Mouse (Mus musculus): ENCODE results near the gene Spata31d1a. TPM values are rescaled to one million over a fixed set of nuclear protein-coding genes. Genes with fewer than 3 reads are reported as not detected.
"Not testable (repeated sequence)": the region's sequence is repeated elsewhere in the genome, so short reads cannot be mapped to it uniquely, and the experiment has no call there.

Spata31d1a gene
- polyA plus RNA-seq, 1 experiment from 2014 or later, result not detected

GRCm38 (mm10) chr13:59719475-59719874 is 9.3 kb upstream of the Spata31d1a start:
- 92% methylated on average over 1 of the region's 1 CpGs for WGBS
- Histone ChIP-seq H3K27ac (ENCODE audit: low read depth, low read length) (no peak overlapping the region), H3K4me2 (ENCODE audit: low read depth, low read length, severe bottlenecking) (no peak overlapping the region), H3K9me3 (ENCODE audit: control insufficient read depth, low read length) (no peaks in the 10 kb centered on the region), H3K36me3 (ENCODE audit: control insufficient read depth, insufficient read depth, low read length) (no peaks in the 10 kb centered on the region), H3K9ac (ENCODE audit: low read length) (no peak overlapping the region), H3K4me1 (replicated peaks; ENCODE audit: control insufficient read depth, insufficient read depth, low read length) (no peaks in the 10 kb centered on the region), H3K4me3 (ENCODE audit: low read depth, low read length) (no peak overlapping the region), H3K27me3 (ENCODE audit: control insufficient read depth, insufficient read depth, low read length) (no peaks in the 10 kb centered on the region)
- no peak for ATAC-seq (replicated peaks; ENCODE audit: low FRiP score)
- no peak for DNase-seq (ENCODE audit: low spot score)

GRCm38 (mm10) chr13:59718857-59719440 is 8.8 kb upstream of the Spata31d1a start:
- H3K36me3 ChIP-seq (ENCODE audit: control insufficient read depth, insufficient read depth, low read length); H3K4me2 ChIP-seq (ENCODE audit: low read depth, low read length, severe bottlenecking); ATAC-seq (replicated peaks; ENCODE audit: low FRiP score); H3K27me3 ChIP-seq (ENCODE audit: control insufficient read depth, insufficient read depth, low read length); H3K9me3 ChIP-seq (ENCODE audit: control insufficient read depth, low read length); H3K9ac ChIP-seq (ENCODE audit: low read length); H3K4me3 ChIP-seq (ENCODE audit: low read depth, low read length); DNase-seq (ENCODE audit: low spot score); H3K4me1 ChIP-seq (replicated peaks; ENCODE audit: control insufficient read depth, insufficient read depth, low read length); H3K27ac ChIP-seq (ENCODE audit: low read depth, low read length): not testable (repeated sequence)
- WGBS, result 49% methylated on average over 6 of the region's 6 CpGs

DNA sequence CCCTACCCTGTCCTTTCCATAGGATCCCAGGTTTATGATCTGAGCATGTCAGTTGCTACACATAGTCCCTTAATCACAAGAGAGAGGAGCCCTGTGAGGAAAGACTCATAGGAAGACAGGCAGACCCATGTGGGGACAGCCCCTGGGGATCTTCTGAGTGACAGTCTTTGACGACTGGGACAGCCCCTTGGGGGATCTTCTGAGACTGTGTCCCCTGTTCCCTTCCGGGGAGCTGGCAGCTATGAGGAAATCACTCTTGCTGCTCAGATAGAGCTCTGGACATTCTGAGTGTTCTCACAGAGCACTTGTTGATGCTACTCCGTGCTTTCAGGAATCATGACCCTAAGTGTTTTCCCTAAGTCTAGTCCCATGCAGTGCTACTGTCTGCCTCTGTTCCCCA is 3.6 kb upstream of the Spata31d1a start:
- Histone ChIP-seq H3K9me3 (ENCODE audit: control insufficient read depth, low read length) (no peaks in the 10 kb centered on the region), H3K9ac (ENCODE audit: low read length) (no peak overlapping the region), H3K4me1 (replicated peaks; ENCODE audit: control insufficient read depth, insufficient read depth, low read length) (no peaks in the 10 kb centered on the region), H3K4me2 (ENCODE audit: low read depth, low read length, severe bottlenecking) (no peak overlapping the region), H3K27me3 (ENCODE audit: control insufficient read depth, insufficient read depth, low read length) (no peaks in the 10 kb centered on the region), H3K36me3 (ENCODE audit: control insufficient read depth, insufficient read depth, low read length) (no peaks in the 10 kb centered on the region), H3K27ac (ENCODE audit: low read depth, low read length) (no peak overlapping the region), H3K4me3 (ENCODE audit: low read depth, low read length) (no peak overlapping the region)
- ATAC-seq (replicated peaks; ENCODE audit: low FRiP score) (no peak), DNase-seq (ENCODE audit: low spot score) (no peak)
- WGBS, result 49% methylated on average over 3 of the region's 3 CpGs

- ATAC-seq (replicated peaks; ENCODE audit: low FRiP score); H3K9me3 ChIP-seq (ENCODE audit: control insufficient read depth, low read length); DNase-seq (ENCODE audit: low spot score); H3K9ac ChIP-seq (ENCODE audit: low read length); H3K36me3 ChIP-seq (ENCODE audit: control insufficient read depth, insufficient read depth, low read length); H3K4me3 ChIP-seq (ENCODE audit: low read depth, low read length); H3K27ac ChIP-seq (ENCODE audit: low read depth, low read length); H3K27me3 ChIP-seq (ENCODE audit: control insufficient read depth, insufficient read depth, low read length); H3K4me1 ChIP-seq (replicated peaks; ENCODE audit: control insufficient read depth, insufficient read depth, low read length); H3K4me2 ChIP-seq (ENCODE audit: low read depth, low read length, severe bottlenecking): not testable (repeated sequence)
- WGBS, result 74% methylated on average over 3 of the region's 3 CpGs
Measured at GRCm38 (mm10) chr13:59711984-59712383, 1.9 kb upstream of the Spata31d1a start, which contains the start of gene Spata31d1b. Gene Spata31d1b, plus strand, starts transcription at chr13:59712284.

DNA sequence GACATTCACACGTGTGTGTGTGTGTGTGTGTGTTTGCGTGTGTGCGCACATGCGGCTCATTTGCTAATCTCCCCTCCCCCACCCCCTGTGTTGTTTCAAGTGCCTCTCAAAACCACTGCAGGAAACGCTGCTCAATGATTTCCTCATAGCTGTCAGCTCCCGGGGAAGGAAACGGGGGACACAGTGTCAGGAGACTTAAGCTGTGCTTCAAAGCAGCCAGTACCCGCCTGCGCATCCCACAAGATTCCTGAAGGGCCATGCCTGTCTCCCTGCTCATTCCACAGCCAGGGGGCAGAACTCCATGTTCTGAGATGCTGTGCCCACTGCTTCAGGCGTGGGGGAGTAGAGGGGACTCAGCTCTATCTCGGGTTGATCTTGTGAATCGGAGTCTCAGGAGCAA is 5.6 kb downstream of the Spata31d1a start:
- Histone ChIP-seq H3K27me3 (ENCODE audit: control insufficient read depth, insufficient read depth, low read length) (no peaks in the 10 kb centered on the region), H3K36me3 (ENCODE audit: control insufficient read depth, insufficient read depth, low read length) (no peaks in the 10 kb centered on the region), H3K27ac (ENCODE audit: low read depth, low read length) (no peak overlapping the region), H3K4me3 (ENCODE audit: low read depth, low read length) (no peak overlapping the region), H3K9me3 (ENCODE audit: control insufficient read depth, low read length) (no peaks in the 10 kb centered on the region), H3K4me2 (ENCODE audit: low read depth, low read length, severe bottlenecking) (no peak overlapping the region), H3K4me1 (replicated peaks; ENCODE audit: control insufficient read depth, insufficient read depth, low read length) (no peaks in the 10 kb centered on the region), H3K9ac (ENCODE audit: low read length) (no peak overlapping the region)
- WGBS, result 68% methylated on average over 12 of the region's 12 CpGs
- DNase-seq (ENCODE audit: low spot score) (no peak), ATAC-seq (replicated peaks; ENCODE audit: low FRiP score) (no peak)

- Histone ChIP-seq H3K4me2 (ENCODE audit: low read depth, low read length, severe bottlenecking) (no peak overlapping the region), H3K4me3 (ENCODE audit: low read depth, low read length) (no peak overlapping the region), H3K27ac (ENCODE audit: low read depth, low read length) (no peak overlapping the region), H3K4me1 (replicated peaks; ENCODE audit: control insufficient read depth, insufficient read depth, low read length) (no peaks in the 10 kb centered on the region), H3K9me3 (ENCODE audit: control insufficient read depth, low read length) (no peaks in the 10 kb centered on the region), H3K9ac (ENCODE audit: low read length) (no peak overlapping the region), H3K36me3 (ENCODE audit: control insufficient read depth, insufficient read depth, low read length) (no peaks in the 10 kb centered on the region), H3K27me3 (ENCODE audit: control insufficient read depth, insufficient read depth, low read length) (no peaks in the 10 kb centered on the region)
- no peak for DNase-seq (ENCODE audit: low spot score)
- WGBS, result 88% methylated on average over 12 of the region's 12 CpGs
- ATAC-seq (replicated peaks; ENCODE audit: low FRiP score), result no peak
Measured at GRCm38 (mm10) chr13:59703514-59703913, 6.6 kb downstream of the Spata31d1a start.

DNA sequence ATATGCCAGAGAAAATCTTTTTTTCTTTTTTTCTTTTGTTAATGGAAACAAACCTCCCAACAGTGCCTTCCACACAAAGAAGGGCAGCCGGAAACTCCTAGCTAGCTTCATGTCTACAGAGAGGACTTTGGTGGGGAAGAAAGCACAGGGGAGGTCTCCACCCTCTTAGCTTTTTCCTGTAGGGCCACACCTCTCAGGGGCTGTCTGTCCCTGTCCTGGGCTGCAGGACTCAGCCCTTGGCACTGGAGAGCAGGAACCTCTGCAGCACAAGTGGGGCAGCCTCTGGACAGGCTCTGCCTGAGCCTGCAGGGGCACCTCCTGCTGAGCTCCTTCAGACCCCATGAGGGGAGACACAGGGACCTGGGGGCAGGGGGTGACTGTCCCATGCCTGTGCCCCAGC is 10.0 kb downstream of the Spata31d1a start:
- not testable (repeated sequence) for DNase-seq (ENCODE audit: low spot score); H3K36me3 ChIP-seq (ENCODE audit: control insufficient read depth, insufficient read depth, low read length); H3K9me3 ChIP-seq (ENCODE audit: control insufficient read depth, low read length); H3K27me3 ChIP-seq (ENCODE audit: control insufficient read depth, insufficient read depth, low read length); H3K4me3 ChIP-seq (ENCODE audit: low read depth, low read length); H3K4me2 ChIP-seq (ENCODE audit: low read depth, low read length, severe bottlenecking); ATAC-seq (replicated peaks; ENCODE audit: low FRiP score); H3K27ac ChIP-seq (ENCODE audit: low read depth, low read length); H3K4me1 ChIP-seq (replicated peaks; ENCODE audit: control insufficient read depth, insufficient read depth, low read length); H3K9ac ChIP-seq (ENCODE audit: low read length)
- WGBS, result 71% methylated on average over 1 of the region's 1 CpGs

- no peaks in the 10 kb centered on the region for H3K27me3 ChIP-seq (ENCODE audit: control insufficient read depth, insufficient read depth, low read length)
- DNase-seq (ENCODE audit: low spot score), result no peak
- H3K4me2 ChIP-seq (ENCODE audit: low read depth, low read length, severe bottlenecking), result no peak overlapping the region
- H3K9me3 ChIP-seq (ENCODE audit: control insufficient read depth, low read length), result no peaks in the 10 kb centered on the region
- no peaks in the 10 kb centered on the region for H3K4me1 ChIP-seq (replicated peaks; ENCODE audit: control insufficient read depth, insufficient read depth, low read length)
- no peaks in the 10 kb centered on the region for H3K36me3 ChIP-seq (ENCODE audit: control insufficient read depth, insufficient read depth, low read length)
- ATAC-seq (replicated peaks; ENCODE audit: low FRiP score), result no peak
- no peak overlapping the region for H3K27ac ChIP-seq (ENCODE audit: low read depth, low read length)
- WGBS, result 89% methylated on average over 8 of the region's 8 CpGs
- H3K9ac ChIP-seq (ENCODE audit: low read length), result no peak overlapping the region
- no peak overlapping the region for H3K4me3 ChIP-seq (ENCODE audit: low read depth, low read length)
Measured at GRCm38 (mm10) chr13:59699131-59699530, 11.0 kb downstream of the Spata31d1a start.

DNA sequence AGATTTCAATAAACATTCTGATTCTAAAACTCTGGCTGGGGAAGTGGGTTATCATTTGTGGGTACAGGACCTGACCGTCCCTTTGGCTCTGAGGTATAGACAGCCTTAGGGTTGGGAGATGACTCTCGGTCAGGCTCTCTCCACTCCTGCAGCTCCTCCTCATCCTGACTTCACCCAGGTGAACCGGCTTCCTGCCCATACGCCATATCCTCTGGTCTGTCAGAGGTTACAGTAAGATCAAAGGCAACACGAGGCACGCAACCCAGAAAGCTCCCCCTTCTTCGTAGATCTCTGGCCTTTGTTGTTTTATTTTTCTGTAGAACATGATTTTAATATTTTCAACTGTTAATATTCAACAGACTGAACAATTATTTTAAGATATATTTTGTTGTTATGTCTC is 14.3 kb downstream of the Spata31d1a start:
- H3K4me3 ChIP-seq (ENCODE audit: low read depth, low read length), result no peak overlapping the region
- H3K27me3 ChIP-seq (ENCODE audit: control insufficient read depth, insufficient read depth, low read length), result no peaks in the 10 kb centered on the region
- no peaks in the 10 kb centered on the region; the same call in 1 of the 2 replicates for H3K9me3 ChIP-seq (ENCODE audit: control insufficient read depth, low read length)
- WGBS, result 92% methylated on average over 7 of the region's 7 CpGs
- H3K4me1 ChIP-seq (replicated peaks; ENCODE audit: control insufficient read depth, insufficient read depth, low read length), result no peaks in the 10 kb centered on the region
- no peak overlapping the region for H3K4me2 ChIP-seq (ENCODE audit: low read depth, low read length, severe bottlenecking)
- no peaks in the 10 kb centered on the region for H3K36me3 ChIP-seq (ENCODE audit: control insufficient read depth, insufficient read depth, low read length)
- no peak for ATAC-seq (replicated peaks; ENCODE audit: low FRiP score)
- H3K9ac ChIP-seq (ENCODE audit: low read length), result no peak overlapping the region
- H3K27ac ChIP-seq (ENCODE audit: low read depth, low read length), result no peak overlapping the region
- DNase-seq (ENCODE audit: low spot score), result no peak

All from forebrain, embryonic 11.5 days (tissue).